Mouse (Mus musculus): ENCODE results near the gene Rapgef3. TPM values are rescaled to one million over a fixed set of nuclear protein-coding genes. Genes with fewer than 3 reads are reported as not detected.

The Rapgef3 gene
- polyA plus RNA-seq, 1 experiment from 2014 or later = 4.9 TPM

DNA sequence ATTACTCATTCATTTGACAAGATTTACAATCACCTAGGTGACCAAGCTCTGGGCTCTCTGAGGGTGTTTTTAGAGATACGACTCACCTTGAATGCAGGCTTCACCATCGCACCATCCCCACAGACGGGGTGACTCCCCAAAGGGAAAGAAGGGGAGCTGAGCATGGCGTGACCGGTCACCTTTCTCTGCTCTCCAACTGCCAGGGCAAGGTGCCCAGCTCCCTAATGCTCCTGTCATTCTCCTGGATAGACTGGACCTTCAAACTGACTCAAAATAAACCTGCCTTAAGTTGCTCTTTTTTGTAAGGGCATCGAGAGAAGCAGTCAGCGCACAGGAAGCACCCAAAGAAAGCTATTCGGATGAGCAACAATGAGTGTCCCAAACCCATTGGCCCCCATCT, 2.5 kb upstream of the Rapgef3 start:
- Histone ChIP-seq H3K4me2 (ENCODE audit: low read length) (no peak overlapping the region), H3K27me3 (replicated peaks; ENCODE audit: control insufficient read depth, insufficient read depth, low read length) (peaks cover 23% of the 10 kb centered on the region), H3K4me1 (ENCODE audit: control insufficient read depth, insufficient read depth, low read length) (peaks cover 27% of the 10 kb centered on the region), H3K27ac (ENCODE audit: low read depth, low read length) (no peak overlapping the region), H3K9me3 (replicated peaks; ENCODE audit: control insufficient read depth, low read length) (no peaks in the 10 kb centered on the region), H3K9ac (ENCODE audit: low read length) (no peak overlapping the region), H3K36me3 (ENCODE audit: control insufficient read depth, insufficient read depth, low read length) (no peaks in the 10 kb centered on the region), H3K4me3 (ENCODE audit: low read depth, low read length) (no peak overlapping the region)
- 75% methylated on average over 8 of the region's 8 CpGs for WGBS
- ATAC-seq = no peak
- no peak for DNase-seq (ENCODE audit: low spot score)

GRCm38 (mm10) chr15:97768192-97768591, 420 bp upstream of the Rapgef3 start:
- WGBS = under 1% methylated on average over 18 of the region's 18 CpGs
- Histone ChIP-seq H3K36me3 (ENCODE audit: control insufficient read depth, insufficient read depth, low read length) (no peaks in the 10 kb centered on the region), H3K27me3 (replicated peaks; ENCODE audit: control insufficient read depth, insufficient read depth, low read length) (peaks cover 23% of the 10 kb centered on the region), H3K4me3 (ENCODE audit: low read depth, low read length) (peak overlapping the region; percentile 33), H3K27ac (ENCODE audit: low read depth, low read length) (no peak overlapping the region), H3K9me3 (replicated peaks; ENCODE audit: control insufficient read depth, low read length) (no peaks in the 10 kb centered on the region), H3K4me2 (ENCODE audit: low read length) (peak overlapping the region; percentile 73), H3K4me1 (ENCODE audit: control insufficient read depth, insufficient read depth, low read length) (peaks cover 28% of the 10 kb centered on the region), H3K9ac (ENCODE audit: low read length) (peak overlapping the region; percentile 54)
- 0 out of 2 replicates have a peak, but pooled peaks have one; percentile 13 for ATAC-seq
- no peak for DNase-seq (ENCODE audit: low spot score)

GRCm38 (mm10) chr15:97766594-97767279, 1.0 kb downstream of the Rapgef3 start:
- peak overlapping the region; percentile 54 for H3K9ac ChIP-seq (ENCODE audit: low read length)
- H3K4me2 ChIP-seq (ENCODE audit: low read length) = peak overlapping the region; percentile 73
- peaks cover 23% of the 10 kb centered on the region for H3K27me3 ChIP-seq (replicated peaks; ENCODE audit: control insufficient read depth, insufficient read depth, low read length)
- peak overlapping the region; percentile 33 for H3K4me3 ChIP-seq (ENCODE audit: low read depth, low read length)
- H3K9me3 ChIP-seq (replicated peaks; ENCODE audit: control insufficient read depth, low read length) = no peaks in the 10 kb centered on the region
- WGBS = 4% methylated on average over 23 of the region's 23 CpGs
- H3K27ac ChIP-seq (ENCODE audit: low read depth, low read length) = peak overlapping the region; percentile 52; the same call in 1 of the 2 replicates
- DNase-seq (ENCODE audit: low spot score) (no peak), ATAC-seq (peak; percentile 6; the same call in 1 of the 2 replicates)
- H3K4me1 ChIP-seq (ENCODE audit: control insufficient read depth, insufficient read depth, low read length) = peaks cover 28% of the 10 kb centered on the region
- no peaks in the 10 kb centered on the region for H3K36me3 ChIP-seq (ENCODE audit: control insufficient read depth, insufficient read depth, low read length)

- DNase-seq (ENCODE audit: low spot score) (peak; percentile 68), ATAC-seq (peak; percentile 18; the same call in 1 of the 2 replicates)
- Histone ChIP-seq H3K9ac (ENCODE audit: low read length) (peak overlapping the region; percentile 54; the same call in 1 of the 2 replicates), H3K9me3 (replicated peaks; ENCODE audit: control insufficient read depth, low read length) (no peaks in the 10 kb centered on the region), H3K36me3 (ENCODE audit: control insufficient read depth, insufficient read depth, low read length) (no peaks in the 10 kb centered on the region), H3K27ac (ENCODE audit: low read depth, low read length) (peak overlapping the region; percentile 52; the same call in 1 of the 2 replicates), H3K27me3 (replicated peaks; ENCODE audit: control insufficient read depth, insufficient read depth, low read length) (peaks cover 23% of the 10 kb centered on the region), H3K4me2 (ENCODE audit: low read length) (peak overlapping the region; percentile 73), H3K4me1 (ENCODE audit: control insufficient read depth, insufficient read depth, low read length) (peaks cover 28% of the 10 kb centered on the region), H3K4me3 (ENCODE audit: low read depth, low read length) (peak overlapping the region; percentile 33)
- 3% methylated on average over 8 of the region's 8 CpGs for WGBS
Measured at GRCm38 (mm10) chr15:97766194-97766593, 1.6 kb downstream of the Rapgef3 start.

GRCm38 (mm10) chr15:97765090-97765794, 2.5 kb downstream of the Rapgef3 start:
- no peak overlapping the region for H3K4me3 ChIP-seq (ENCODE audit: low read depth, low read length)

GRCm38 (mm10) chr15:97764532-97764931, 3.2 kb downstream of the Rapgef3 start:
- H3K4me2 ChIP-seq (ENCODE audit: low read length) = no peak overlapping the region
- WGBS = 92% methylated on average over 2 of the region's 2 CpGs
- no peak overlapping the region for H3K9ac ChIP-seq (ENCODE audit: low read length)
- no peaks in the 10 kb centered on the region for H3K9me3 ChIP-seq (replicated peaks; ENCODE audit: control insufficient read depth, low read length)
- peaks cover 12% of the 10 kb centered on the region for H3K27me3 ChIP-seq (replicated peaks; ENCODE audit: control insufficient read depth, insufficient read depth, low read length)
- peaks cover 28% of the 10 kb centered on the region for H3K4me1 ChIP-seq (ENCODE audit: control insufficient read depth, insufficient read depth, low read length)
- DNase-seq (ENCODE audit: low spot score) (no peak), ATAC-seq (no peak)
- H3K27ac ChIP-seq (ENCODE audit: low read depth, low read length) = no peak overlapping the region
- no peaks in the 10 kb centered on the region for H3K36me3 ChIP-seq (ENCODE audit: control insufficient read depth, insufficient read depth, low read length)
- no peak overlapping the region for H3K4me3 ChIP-seq (ENCODE audit: low read depth, low read length)

More at GRCm38 (mm10) chr15:97765090-97765794, 2.5 kb downstream of the Rapgef3 start:
- H3K4me1 ChIP-seq (ENCODE audit: control insufficient read depth, insufficient read depth, low read length) = peaks cover 28% of the 10 kb centered on the region
- no peak overlapping the region for H3K27ac ChIP-seq (ENCODE audit: low read depth, low read length)
- 40% methylated on average over 13 of the region's 13 CpGs for WGBS
- H3K36me3 ChIP-seq (ENCODE audit: control insufficient read depth, insufficient read depth, low read length) = no peaks in the 10 kb centered on the region
- no peaks in the 10 kb centered on the region for H3K9me3 ChIP-seq (replicated peaks; ENCODE audit: control insufficient read depth, low read length)
- peaks cover 16% of the 10 kb centered on the region for H3K27me3 ChIP-seq (replicated peaks; ENCODE audit: control insufficient read depth, insufficient read depth, low read length)
- DNase-seq (ENCODE audit: low spot score) (no peak), ATAC-seq (no peak)
- H3K4me2 ChIP-seq (ENCODE audit: low read length) = peak overlapping the region; percentile 73; the same call in 1 of the 2 replicates
- no peak overlapping the region; the same call in 1 of the 2 replicates for H3K9ac ChIP-seq (ENCODE audit: low read length)

- no peak overlapping the region for H3K27ac ChIP-seq (ENCODE audit: low read depth, low read length)
- WGBS = 69% methylated on average over 9 of the region's 9 CpGs
- no peak overlapping the region for H3K4me3 ChIP-seq (ENCODE audit: low read depth, low read length)
- DNase-seq (ENCODE audit: low spot score) (no peak), ATAC-seq (no peak)
- no peak overlapping the region for H3K9ac ChIP-seq (ENCODE audit: low read length)
- H3K9me3 ChIP-seq (replicated peaks; ENCODE audit: control insufficient read depth, low read length) = no peaks in the 10 kb centered on the region
- no peak overlapping the region for H3K4me2 ChIP-seq (ENCODE audit: low read length)
- no peaks in the 10 kb centered on the region for H3K36me3 ChIP-seq (ENCODE audit: control insufficient read depth, insufficient read depth, low read length)
- H3K27me3 ChIP-seq (replicated peaks; ENCODE audit: control insufficient read depth, insufficient read depth, low read length) = peaks cover 12% of the 10 kb centered on the region
- H3K4me1 ChIP-seq (ENCODE audit: control insufficient read depth, insufficient read depth, low read length) = peaks cover 27% of the 10 kb centered on the region
Measured at GRCm38 (mm10) chr15:97763256-97764049, 4.3 kb downstream of the Rapgef3 start.

- Histone ChIP-seq H3K36me3 (ENCODE audit: control insufficient read depth, insufficient read depth, low read length) (no peaks in the 10 kb centered on the region), H3K9me3 (replicated peaks; ENCODE audit: control insufficient read depth, low read length) (no peaks in the 10 kb centered on the region), H3K4me3 (ENCODE audit: low read depth, low read length) (no peak overlapping the region), H3K4me2 (ENCODE audit: low read length) (no peak overlapping the region), H3K27me3 (replicated peaks; ENCODE audit: control insufficient read depth, insufficient read depth, low read length) (peaks cover 9% of the 10 kb centered on the region), H3K9ac (ENCODE audit: low read length) (no peak overlapping the region), H3K4me1 (ENCODE audit: control insufficient read depth, insufficient read depth, low read length) (peaks cover 21% of the 10 kb centered on the region), H3K27ac (ENCODE audit: low read depth, low read length) (no peak overlapping the region)
- WGBS = 71% methylated on average over 9 of the region's 9 CpGs
- ATAC-seq (no peak), DNase-seq (ENCODE audit: low spot score) (no peak)
Measured at GRCm38 (mm10) chr15:97762733-97763132, 5.0 kb downstream of the Rapgef3 start.
